Mouse (Mus musculus) gastrocnemius, postnatal 10 days (tissue): ENCODE results near the gene Dync1h1. TPM values are rescaled to one million over a fixed set of nuclear protein-coding genes. Genes with fewer than 3 reads are reported as not detected.

Experiments
- DNase-seq: peaks from one replicate; pipeline ENCODE4 v3.0.0; 2021; ENCODE audit warnings: mixed read lengths
- long read RNA-seq, 2 experiments: library from polyadenylated mRNA; stranded (forward); transcript quantifications; one replicate each; pipeline ENCODE4 v2.0.0; 2021
- total RNA-seq, 2 experiments: library from RNA; stranded (reverse); gene quantifications; 2 replicates each; pipeline ENCODE4 v1.2.3; 2021

Gene Dync1h1
- total RNA-seq: 10 to 100 TPM; 76.8 to 92.3 TPM
- long read RNA-seq, experiment 1, partial matches to known transcripts: 31 of 38 reads
- long read RNA-seq, experiment 1, other reads (novel, unspliced or antisense): 7 of 38 reads
- long read RNA-seq, experiment 2, full-length matches to known transcripts: 2 of 51 reads
- long read RNA-seq, experiment 2, partial matches to known transcripts: 45 of 51 reads
- long read RNA-seq, experiment 2, other reads (novel, unspliced or antisense): 4 of 51 reads

DNA sequence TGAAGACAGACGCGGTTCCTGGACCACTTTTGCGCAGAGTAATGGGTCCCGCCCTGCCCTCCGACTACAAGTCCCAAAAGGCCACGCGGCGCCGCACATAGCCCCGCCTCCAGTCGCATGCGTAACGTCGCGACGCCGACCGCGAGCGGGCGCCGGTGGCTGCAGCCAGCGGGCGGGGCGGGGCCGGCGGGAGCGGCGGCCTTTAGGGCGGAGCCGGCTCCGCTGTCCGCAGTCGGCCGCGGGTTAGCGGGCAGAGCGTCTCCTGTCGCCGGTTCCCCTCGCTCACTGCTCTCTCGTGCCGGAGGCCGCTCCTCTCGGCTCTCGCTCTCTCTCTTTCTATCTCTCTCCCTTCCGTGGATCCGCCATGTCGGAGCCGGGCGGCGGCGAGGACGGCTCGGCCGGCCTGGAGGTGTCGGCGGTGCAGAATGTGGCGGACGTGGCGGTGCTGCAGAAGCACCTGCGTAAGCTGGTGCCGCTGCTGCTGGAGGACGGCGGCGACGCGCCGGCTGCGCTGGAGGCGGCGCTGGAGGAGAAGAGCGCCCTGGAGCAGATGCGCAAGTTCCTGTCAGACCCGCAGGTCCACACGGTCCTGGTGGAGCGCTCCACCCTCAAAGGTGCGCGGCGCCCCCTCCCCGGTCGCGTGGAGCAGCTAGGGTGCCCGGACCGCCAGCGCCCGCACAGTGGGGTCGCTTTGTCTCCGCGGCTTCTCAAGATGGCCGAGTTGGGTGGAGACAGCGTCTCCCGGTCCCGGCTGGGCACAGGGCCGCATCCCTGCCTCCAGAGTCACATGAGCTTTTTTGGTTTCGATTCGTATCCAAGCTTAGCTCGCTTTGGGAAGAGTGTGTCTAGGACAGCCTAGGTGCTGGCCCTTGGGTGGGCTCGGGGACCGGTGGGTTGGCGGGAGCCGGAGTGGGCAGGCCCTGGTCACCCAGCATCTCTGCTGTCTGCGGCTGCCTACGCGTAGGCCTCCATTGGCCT lies at the start of gene Dync1h1:
Dync1h1 (plus strand) TSS at position 212 of the 978 bp plus-strand sequence.
- DNase-seq: peak; percentile 95

DNA sequence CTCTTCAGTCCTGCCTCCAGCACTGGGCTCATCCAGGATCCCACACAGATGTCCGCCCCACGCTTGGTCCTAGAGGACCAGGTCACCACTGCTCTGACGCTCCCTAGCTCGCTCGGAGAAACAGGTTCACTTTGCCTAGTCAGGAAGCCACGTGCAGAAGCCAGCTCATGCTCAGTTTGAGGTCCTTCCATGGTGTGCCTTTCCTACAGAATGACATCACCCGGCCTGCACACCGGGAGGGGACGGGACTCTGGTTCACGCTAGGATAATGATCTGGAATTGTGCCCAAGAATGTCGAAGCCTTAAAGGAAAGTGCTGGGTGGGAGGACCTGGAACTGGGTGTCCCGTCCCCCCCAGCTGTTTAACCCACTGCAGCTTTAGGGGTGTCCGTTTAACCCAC lies 49.1 kb upstream of the Dync1h1 start:
- DNase-seq: no peak

DNA sequence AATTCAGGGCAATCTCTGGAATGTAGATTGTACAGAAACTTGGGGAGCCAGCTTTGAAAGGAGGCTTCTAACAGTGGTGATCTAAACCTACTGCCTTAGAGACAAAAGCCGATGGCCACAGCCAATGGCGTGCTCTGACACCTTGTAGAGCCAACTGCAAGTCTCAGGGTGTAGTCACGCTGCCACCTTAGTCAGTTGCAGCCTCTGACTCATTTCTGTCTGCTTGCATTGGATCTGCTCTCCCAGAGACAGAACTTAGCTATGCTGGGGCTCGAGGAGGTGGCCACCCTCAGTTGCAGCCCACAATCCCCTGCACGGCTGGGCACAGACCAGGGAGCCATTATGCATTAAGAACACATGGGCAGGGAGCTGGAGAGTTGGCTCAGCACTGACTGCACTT lies 47.9 kb upstream of the Dync1h1 start:
- no peak for DNase-seq

DNA sequence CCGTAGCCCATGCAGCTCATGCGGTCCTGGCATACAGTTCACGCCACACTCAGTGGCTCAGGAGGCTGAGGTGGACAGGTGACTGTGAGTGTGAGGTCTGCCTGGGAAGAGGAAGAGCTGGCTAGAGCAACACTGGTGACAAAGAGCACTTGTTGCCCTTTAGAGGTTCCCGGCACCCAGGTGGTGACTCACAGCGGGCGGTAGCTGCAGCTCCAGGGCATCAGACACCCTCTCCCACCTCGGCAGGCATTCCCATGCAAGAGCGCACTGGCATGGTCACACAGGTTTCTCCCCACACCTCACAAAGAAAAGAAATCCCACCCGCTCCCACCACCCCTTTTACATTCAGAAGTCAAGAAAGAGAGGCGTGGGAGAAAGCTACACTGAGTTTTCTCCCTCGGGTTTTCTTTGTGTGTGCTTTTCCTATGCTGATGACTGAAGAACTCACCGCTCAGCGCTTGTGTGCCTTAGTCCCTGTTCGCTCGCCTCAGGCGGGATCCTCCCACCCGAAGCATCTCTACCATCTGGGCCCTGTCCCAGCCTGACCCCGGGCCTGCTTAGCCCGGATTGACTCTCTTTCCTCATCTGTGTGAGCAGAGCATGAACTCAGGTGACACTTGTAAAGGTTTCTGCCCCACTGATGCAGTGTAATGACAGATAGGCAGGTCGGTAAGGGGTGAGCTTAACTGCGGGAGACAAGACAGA lies 45.6 kb upstream of the Dync1h1 start:
- DNase-seq: no peak

DNA sequence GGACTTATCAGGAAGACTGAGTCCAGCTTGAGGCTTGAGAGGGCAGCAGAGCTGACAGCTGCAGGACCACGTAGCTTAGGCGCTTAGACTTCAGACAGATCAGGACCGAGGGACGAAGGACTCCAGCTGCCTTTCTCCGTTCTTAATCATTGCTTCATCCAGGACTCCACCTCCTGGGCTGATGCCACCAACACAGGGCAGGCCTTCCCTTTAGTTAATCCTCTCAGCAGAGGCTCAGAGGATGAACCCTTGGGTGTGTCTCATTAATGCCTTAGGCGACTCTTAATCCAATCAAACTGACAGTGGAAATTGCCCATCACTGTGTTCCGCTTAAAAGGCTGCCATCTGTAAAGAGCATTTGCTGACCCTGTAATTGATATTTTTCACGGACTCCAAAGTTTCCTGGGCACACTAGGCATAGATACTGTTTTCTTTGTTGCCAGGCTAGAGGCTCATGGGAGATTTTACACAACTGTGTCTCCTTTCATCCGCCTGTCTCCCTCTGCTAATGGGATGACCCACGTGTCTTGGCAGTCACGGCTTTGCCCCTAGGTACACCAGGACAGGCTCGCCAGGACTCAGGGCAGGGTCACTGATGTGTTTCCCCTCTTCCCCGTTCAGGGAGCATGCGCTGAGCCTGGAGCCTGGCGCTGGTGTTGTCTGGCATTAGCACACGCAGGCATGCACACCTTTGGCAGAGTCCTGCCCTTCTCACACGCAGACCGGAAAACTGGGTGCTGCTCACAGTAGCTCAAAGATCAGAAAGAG lies 44.2 kb upstream of the Dync1h1 start:
- DNase-seq: peak; percentile 35

DNA sequence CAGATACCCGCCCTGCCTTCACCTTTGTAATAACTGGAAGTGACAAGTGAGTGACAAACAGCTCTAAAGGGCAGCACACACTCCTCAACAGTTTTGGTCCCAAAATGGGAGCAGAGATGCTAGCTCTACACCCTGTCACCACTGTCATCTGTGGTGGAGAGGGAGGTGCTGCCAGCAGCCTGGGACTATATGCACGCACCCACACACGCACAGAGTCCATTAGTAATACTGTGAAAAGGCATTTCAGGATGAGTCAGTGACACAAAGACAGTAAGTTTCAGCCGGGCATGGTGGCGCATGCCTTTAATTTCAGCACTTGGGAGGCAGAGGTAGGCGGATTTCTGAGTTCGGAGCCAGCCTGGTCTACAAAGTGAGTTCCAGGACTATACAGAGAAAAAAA lies 43.1 kb upstream of the Dync1h1 start:
- DNase-seq: no peak

DNA sequence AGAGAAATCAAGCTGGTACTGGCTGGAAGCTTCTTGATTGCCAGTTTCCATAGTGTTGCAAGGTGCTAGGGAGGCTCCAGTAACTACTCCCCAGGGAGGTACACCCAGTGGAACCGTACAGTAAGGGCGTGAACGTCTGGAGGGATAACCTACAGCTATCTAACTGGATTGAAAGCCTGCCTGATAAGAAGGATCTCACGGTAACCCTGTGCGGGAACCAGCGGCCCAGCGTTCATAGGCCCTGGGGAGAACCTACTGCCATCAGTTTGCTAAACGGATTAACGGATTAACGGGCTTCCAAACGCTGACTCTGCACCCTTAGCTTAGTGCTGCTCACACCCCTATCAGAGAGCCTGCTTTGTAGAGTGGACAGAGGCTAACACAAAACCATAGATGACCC lies 37.9 kb upstream of the Dync1h1 start:
- no peak for DNase-seq

- no peak for DNase-seq
Observed at GRCm38 (mm10) chr12:110564848-110565247, 36.4 kb upstream of the Dync1h1 start.

DNA sequence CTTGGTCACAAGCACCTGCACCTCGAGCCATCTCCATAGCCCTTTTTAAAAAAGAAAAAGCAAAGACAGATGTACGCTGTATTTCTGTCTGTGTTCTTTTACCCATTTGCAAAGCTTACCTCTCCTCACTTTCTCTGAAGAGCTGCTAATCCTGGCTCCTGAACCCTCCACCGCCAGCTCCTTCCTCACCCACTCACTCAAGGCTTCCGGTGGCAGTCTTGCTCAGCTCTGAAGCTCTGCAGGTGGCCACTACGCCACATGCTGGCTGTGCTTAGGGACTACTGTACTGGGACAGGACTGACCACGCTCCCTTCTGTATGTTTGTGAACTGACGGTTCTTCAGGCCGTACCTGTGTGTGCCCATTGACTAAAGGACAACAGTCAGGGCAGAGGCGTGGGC lies 34.9 kb upstream of the Dync1h1 start:
- DNase-seq: no peak

GRCm38 (mm10) chr12:110571050-110571449 lies 30.2 kb upstream of the Dync1h1 start:
- DNase-seq: no peak

- no peak for DNase-seq
Observed at GRCm38 (mm10) chr12:110572351-110572750, 28.9 kb upstream of the Dync1h1 start.

- DNase-seq: no peak
Observed at GRCm38 (mm10) chr12:110573635-110574034, 27.6 kb upstream of the Dync1h1 start.

DNA sequence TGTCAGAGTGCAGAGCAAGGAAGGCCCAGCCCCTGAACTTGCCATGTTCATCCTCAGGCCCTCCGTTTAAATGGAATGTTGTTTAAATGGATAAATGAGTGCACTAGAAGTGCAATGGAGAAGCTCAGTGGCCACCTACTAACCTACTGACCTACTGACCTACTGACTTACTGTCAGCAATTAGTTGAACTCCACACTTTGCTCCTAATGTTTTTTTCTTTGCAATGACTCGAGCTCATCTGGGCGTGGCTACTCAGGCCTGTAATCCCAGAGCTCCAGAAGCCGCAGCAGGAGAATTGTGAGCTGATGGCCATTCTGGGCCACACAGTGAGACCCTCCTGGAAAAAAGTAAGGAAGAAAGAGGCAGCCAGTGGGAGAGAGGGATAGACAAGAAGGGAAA lies 25.3 kb upstream of the Dync1h1 start:
- no peak for DNase-seq

- DNase-seq: no peak
Observed at GRCm38 (mm10) chr12:110578333-110578732, 22.9 kb upstream of the Dync1h1 start.

DNA sequence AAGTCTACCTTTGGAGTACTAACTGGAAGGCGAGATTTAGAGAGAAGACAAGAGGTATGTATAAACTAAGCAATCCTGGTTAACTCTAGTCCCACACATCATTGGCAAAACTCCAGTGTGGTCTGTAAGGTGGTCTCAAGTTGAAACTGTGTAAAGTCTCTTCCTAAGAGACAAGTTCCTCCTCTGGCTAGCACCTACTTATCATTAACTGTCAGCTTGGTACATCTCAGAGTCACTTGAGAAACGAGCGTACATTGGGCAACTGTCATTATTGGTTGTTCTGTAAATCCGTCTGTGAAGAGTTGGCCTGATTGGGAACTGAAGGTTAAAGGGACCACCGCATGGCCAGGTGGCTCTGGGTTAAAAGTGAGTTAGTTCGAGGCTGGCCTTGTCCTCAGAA lies 12.6 kb upstream of the Dync1h1 start:
- no peak for DNase-seq

- DNase-seq: no peak
Observed at GRCm38 (mm10) chr12:110590804-110591259, 10.4 kb upstream of the Dync1h1 start.

DNA sequence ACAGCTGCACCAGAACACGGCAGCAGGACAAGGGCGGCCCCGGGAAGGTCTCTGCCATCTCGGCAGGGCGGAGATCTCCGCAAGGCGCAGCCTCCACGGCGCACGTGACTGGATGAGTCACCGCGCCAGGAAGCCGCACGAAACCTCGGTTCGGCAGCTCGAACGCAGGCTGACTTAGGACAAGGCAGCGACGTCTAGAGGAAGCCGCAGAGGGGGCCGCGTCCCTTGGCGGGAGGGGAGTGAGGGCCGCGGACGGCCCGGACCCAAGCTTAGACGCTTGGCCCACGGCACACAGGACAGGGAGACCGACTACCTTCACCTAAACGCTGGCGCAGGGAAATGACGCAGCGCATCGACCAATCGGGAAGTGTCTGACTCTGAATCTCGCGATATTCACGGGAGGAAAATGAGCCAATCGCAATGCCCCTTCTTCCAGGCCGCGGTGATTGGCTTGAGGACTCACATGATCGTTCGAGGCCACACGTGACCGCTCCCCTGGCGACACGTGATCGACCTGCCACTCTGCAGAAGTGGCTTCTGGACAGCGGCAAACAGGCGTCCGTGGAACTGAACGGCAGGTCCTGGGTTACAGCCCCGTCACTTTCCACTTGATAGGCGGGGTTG lies 9.9 kb upstream of the Dync1h1 start:
- peak; percentile 94 for DNase-seq

GRCm38 (mm10) chr12:110598527-110598926 lies 2.7 kb upstream of the Dync1h1 start:
- DNase-seq: peak; percentile 75

GRCm38 (mm10) chr12:110599791-110600190 lies 1.5 kb upstream of the Dync1h1 start:
- no peak for DNase-seq

- DNase-seq: no peak
Observed at GRCm38 (mm10) chr12:110600225-110600991, 844 bp upstream of the Dync1h1 start.

GRCm38 (mm10) chr12:110606161-110606560 lies 4.9 kb downstream of the Dync1h1 start:
- DNase-seq: no peak
